Comparison of ENCODE assay signal across 8 mouse cellular contexts in genomic region chr2:24574616-24575015, GRCm38 (mm10).
DNase-seq lines count a peak whose midpoint lies in the region; ATAC-seq and TF ChIP-seq lines count a peak whose summit lies in the region.

No protein-coding gene starts in this region.

- H3K4me3 ChIP-seq in spleen, adult 2 months (ENCODE audit: extremely low read depth, insufficient read depth, insufficient read length): no peak overlapping the region
- no peak overlapping the region for H3K4me3 ChIP-seq in cortical plate, adult 2 months (ENCODE audit: insufficient read depth, low read length)
- no peak overlapping the region for H3K4me3 ChIP-seq in limb, embryonic 11.5 days (ENCODE audit: low read depth, low read length)
- no peak overlapping the region for H3K4me3 ChIP-seq in small intestine, adult 2 months (ENCODE audit: low read depth, low read length)

- H3K27ac ChIP-seq in spleen, adult 2 months (ENCODE audit: insufficient read depth, low read length): no peak overlapping the region
- no peak overlapping the region for H3K27ac ChIP-seq in cortical plate, adult 2 months (ENCODE audit: insufficient read depth, low read length)
- no peak overlapping the region for H3K27ac ChIP-seq in limb, embryonic 11.5 days (replicated peaks; ENCODE audit: low read depth, low read length)
- no peak overlapping the region for H3K27ac ChIP-seq in small intestine, adult 2 months (ENCODE audit: insufficient read depth, low read depth, low read length)

- no peak overlapping the region for H3K4me2 ChIP-seq in limb, embryonic 11.5 days (ENCODE audit: low read depth, severe bottlenecking)

- no peaks in the 10 kb centered on the region for H3K27me3 ChIP-seq in spleen, adult 2 months (ENCODE audit: control insufficient read depth, insufficient read depth, low read length)
- H3K27me3 ChIP-seq in limb, embryonic 11.5 days (ENCODE audit: control insufficient read depth, insufficient read depth, low read length): no peaks in the 10 kb centered on the region
- no peaks in the 10 kb centered on the region for H3K27me3 ChIP-seq in small intestine, adult 2 months (ENCODE audit: control insufficient read depth, insufficient read depth, low read length)

- no peaks in the 10 kb centered on the region for H3K4me1 ChIP-seq in spleen, adult 2 months (ENCODE audit: control insufficient read depth, insufficient read depth, insufficient read length)
- H3K4me1 ChIP-seq in cortical plate, adult 2 months (ENCODE audit: control insufficient read depth, insufficient read depth, low read length): no peaks in the 10 kb centered on the region
- H3K4me1 ChIP-seq in limb, embryonic 11.5 days (ENCODE audit: control insufficient read depth, insufficient read depth, low read length): no peaks in the 10 kb centered on the region
- no peaks in the 10 kb centered on the region for H3K4me1 ChIP-seq in small intestine, adult 2 months (ENCODE audit: control insufficient read depth, insufficient read depth, insufficient read length, low read length)

- no peaks in the 10 kb centered on the region for H3K36me3 ChIP-seq in spleen, adult 2 months (ENCODE audit: control insufficient read depth, insufficient read depth, low read length)
- no peaks in the 10 kb centered on the region for H3K36me3 ChIP-seq in limb, embryonic 11.5 days (ENCODE audit: control insufficient read depth, insufficient read depth, low read length)
- no peaks in the 10 kb centered on the region for H3K36me3 ChIP-seq in small intestine, adult 2 months (ENCODE audit: control insufficient read depth, insufficient read depth, low read length)

- DNase-seq in cerebellum, adult 18-20 months: peak; percentile 32 to 56
- peak; percentile 1 to 17 for DNase-seq in spleen, adult 2 months (ENCODE audit: low read depth in 1 of 2, low spot score in 2 of 2)
- DNase-seq in spleen, adult 12 weeks (ENCODE audit: low spot score): no peak
- DNase-seq in kidney, adult 9 months: peak; percentile 59
- peak; percentile 61 for DNase-seq in limb, embryonic 11.5 days (ENCODE audit: low spot score)

- TF ChIP-seq POLR2A in spleen, adult 2 months (IDR thresholded peaks at IDR 0.05; ENCODE audit: low read depth, low read length): no peak
- no peak for TF ChIP-seq POLR2A in cortical plate, adult 2 months (IDR thresholded peaks at IDR 0.05; ENCODE audit: extremely low read depth, insufficient read depth, low read length)
- TF ChIP-seq POLR2A in small intestine, adult 2 months (IDR thresholded peaks at IDR 0.05; ENCODE audit: low read depth, low read length): no peak

- ATAC-seq in cerebellum, adult (ENCODE audit: insufficient number of reproducible peaks, low FRiP score, low TSS enrichment): no peak
- ATAC-seq in limb, embryonic 11.5 days (ENCODE audit: insufficient number of reproducible peaks, low FRiP score, low TSS enrichment, low read depth): no peak

- TF ChIP-seq CTCF in spleen, adult 2 months (IDR thresholded peaks at IDR 0.05; ENCODE audit: extremely low read depth, insufficient read depth, insufficient read length, insufficient replicate concordance): peak; percentile 33; the same call in 1 of the 2 replicates
- TF ChIP-seq CTCF in cortical plate, adult 2 months (IDR thresholded peaks at IDR 0.05; ENCODE audit: extremely low read depth, insufficient read depth, low read length): peak; percentile 82
- peak; percentile 55; the same call in 1 of the 2 replicates for TF ChIP-seq CTCF in small intestine, adult 2 months (IDR thresholded peaks at IDR 0.05; ENCODE audit: extremely low read depth, insufficient read length, insufficient replicate concordance, low read depth, low read length)

- 13% methylated on average over 3 of the region's 3 CpGs for WGBS in spleen, adult 2 months
- WGBS in limb, embryonic 11.5 days: 23% methylated on average over 3 of the region's 3 CpGs
- WGBS in small intestine, adult 2 months: 21% methylated on average over 3 of the region's 3 CpGs

- H3K9me3 ChIP-seq in limb, embryonic 11.5 days (ENCODE audit: control insufficient read depth, low read length): no peaks in the 10 kb centered on the region

- H3K9ac ChIP-seq in limb, embryonic 11.5 days (ENCODE audit: low read length): no peak overlapping the region
